Mouse (Mus musculus): ENCODE measurements around the gene Evc2. TPM values are rescaled to one million over a fixed set of nuclear protein-coding genes. Genes with fewer than 3 reads are reported as not detected.

Evc2 gene
- 2.1 and 3.4 TPM in 2 replicates for polyA plus RNA-seq (2015; fragmentation: Nextera tagmentation; extraction: Ambion mirVana)

- DNase-seq (ENCODE audit: low spot score) = peak; percentile 46
Observed at GRCm38 (mm10) chr5:37338288-37338687, at the start of gene Evc2. TSS of gene Evc2 (plus strand) at chr5:37338499.

GRCm38 (mm10) chr5:37289236-37289635, 49.1 kb upstream of the Evc2 start:
- peak; percentile 38 for DNase-seq (ENCODE audit: low spot score)

- peak; percentile 22 for DNase-seq (ENCODE audit: low spot score)
Observed at GRCm38 (mm10) chr5:37290983-37291382, 47.3 kb upstream of the Evc2 start.

DNA sequence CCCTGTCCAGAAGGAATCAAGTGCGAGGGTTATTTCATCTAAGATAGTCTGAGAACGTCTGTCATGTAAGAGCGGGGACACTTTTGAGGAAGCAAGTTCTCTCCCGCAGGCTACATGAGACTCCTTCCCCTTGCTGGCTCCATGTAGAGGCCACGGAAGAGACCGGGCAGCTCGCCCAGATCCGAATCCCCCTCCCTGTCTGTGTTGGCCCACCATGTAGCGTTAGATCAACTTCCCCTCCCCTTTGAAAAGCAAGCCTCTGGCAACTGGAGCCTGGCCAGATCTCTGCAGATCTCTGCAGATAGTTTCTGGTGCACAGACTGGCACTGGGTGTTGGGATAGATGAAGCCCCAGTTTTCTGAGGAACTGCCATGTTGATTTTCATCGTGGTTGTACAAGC, 41.6 kb upstream of the Evc2 start:
- no peak for DNase-seq (ENCODE audit: low spot score)

- DNase-seq (ENCODE audit: low spot score) = peak; percentile 37
Observed at GRCm38 (mm10) chr5:37298370-37298769, 39.9 kb upstream of the Evc2 start.

GRCm38 (mm10) chr5:37310026-37310425, 28.3 kb upstream of the Evc2 start:
- DNase-seq (ENCODE audit: low spot score) = no peak

- no peak for DNase-seq (ENCODE audit: low spot score)
Observed at GRCm38 (mm10) chr5:37312980-37313722, 25.1 kb upstream of the Evc2 start.

GRCm38 (mm10) chr5:37318715-37319114, 19.6 kb upstream of the Evc2 start:
- DNase-seq (ENCODE audit: low spot score) = no peak

DNA sequence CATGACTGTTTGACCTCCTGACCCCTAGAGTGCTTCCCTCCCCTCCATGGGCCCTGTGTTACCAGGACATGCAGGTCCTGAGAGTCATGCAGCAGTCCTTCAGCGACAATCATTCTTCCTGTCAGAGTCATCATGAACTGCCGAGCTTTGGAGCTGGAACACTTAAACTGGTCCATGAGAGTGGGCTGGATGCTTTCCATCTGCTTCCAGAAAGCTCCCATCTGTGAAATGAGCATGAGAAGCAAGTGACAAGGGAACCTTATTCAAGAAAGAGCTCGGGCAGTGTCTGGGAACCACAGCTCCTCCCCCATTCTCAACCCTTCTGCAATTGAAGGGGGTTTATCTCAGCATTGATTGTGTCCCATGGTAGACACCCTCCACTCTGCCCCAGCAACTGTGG, 18.1 kb upstream of the Evc2 start:
- no peak for DNase-seq (ENCODE audit: low spot score)

DNA sequence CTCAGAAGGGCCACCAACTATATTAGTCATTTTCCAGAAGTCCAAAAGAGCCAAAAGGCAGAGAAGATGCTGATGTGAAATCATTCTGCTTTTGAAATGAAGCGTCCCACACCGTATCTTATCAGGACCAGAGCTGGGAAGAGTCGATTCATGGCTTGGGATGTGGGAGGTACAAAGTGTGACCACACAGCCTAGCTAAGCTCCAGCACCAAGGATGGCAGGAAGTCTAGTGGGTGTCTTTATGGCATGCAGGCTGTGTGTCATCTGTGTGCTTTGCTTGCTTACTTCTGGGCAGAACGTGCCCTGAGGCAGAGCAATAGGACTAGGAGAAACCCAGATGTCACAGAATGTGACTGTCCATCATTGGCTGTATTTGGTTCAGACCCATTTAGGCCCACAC, 17.5 kb upstream of the Evc2 start:
- DNase-seq (ENCODE audit: low spot score) = no peak

DNA sequence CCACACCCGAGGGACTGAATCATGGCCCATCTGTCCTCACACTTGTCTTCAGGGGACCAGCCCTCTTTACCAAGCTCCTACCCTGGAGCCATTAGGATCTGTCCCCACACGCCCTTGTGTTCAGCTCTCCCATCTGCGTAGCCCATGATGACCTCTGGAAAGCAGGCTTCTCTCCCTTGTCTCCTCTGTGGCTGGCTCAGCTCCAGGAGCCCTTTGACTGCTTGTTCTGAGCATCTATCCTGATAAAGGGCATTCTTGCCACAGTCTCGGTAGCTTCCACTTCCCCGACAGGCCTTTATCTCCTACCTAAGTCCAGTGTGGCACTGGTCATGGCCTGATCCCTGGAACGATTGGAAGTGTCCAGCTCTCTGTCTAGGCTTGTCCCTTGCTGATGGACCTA, 11.6 kb upstream of the Evc2 start:
- no peak for DNase-seq (ENCODE audit: low spot score)

GRCm38 (mm10) chr5:37330449-37331132, 7.7 kb upstream of the Evc2 start:
- no peak for DNase-seq (ENCODE audit: low spot score)

DNA sequence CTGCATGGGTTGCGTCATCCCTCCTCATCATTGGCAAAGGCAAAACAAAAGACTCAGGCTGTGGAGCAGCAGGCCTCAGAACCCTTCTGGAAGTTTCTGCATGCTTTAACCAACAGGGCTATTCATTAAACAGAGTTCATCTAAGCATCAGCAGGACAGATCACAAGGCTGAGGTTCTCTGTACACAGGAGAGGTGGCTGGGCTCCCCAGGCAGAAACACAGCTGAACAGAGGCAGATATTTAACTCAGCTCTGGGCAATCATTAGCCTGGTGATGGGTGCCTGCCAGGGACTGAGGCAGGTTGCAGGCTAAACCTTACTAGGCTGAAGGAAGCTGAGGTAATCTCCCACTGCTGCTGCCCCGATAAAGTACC, 7.2 kb upstream of the Evc2 start:
- DNase-seq (ENCODE audit: low spot score) = no peak

- no peak for DNase-seq (ENCODE audit: low spot score)
Observed at GRCm38 (mm10) chr5:37332066-37332465, 6.2 kb upstream of the Evc2 start.

DNA sequence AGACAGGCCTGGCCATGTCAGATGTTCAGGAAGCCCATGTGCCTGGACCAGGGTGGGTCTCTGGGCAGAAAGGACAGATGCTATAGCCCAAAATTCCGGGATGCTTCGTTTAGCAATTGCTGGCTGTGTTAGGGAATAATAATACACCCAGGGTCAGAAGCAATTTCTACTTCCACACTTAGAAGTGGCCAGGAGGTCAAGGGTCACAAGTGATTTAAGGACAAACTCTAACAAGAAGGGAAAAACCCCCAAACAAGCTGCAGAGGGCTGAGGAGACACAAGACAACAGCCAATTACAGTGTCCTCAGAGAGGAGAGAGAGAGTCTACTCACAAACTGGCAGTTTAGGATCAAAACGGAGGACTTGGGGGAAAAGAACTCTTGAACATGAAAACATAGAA, 3.2 kb upstream of the Evc2 start:
- DNase-seq (ENCODE audit: low spot score) = no peak

GRCm38 (mm10) chr5:37336485-37337105, 1.7 kb upstream of the Evc2 start, which contains the start of gene Evc:
TSS of gene Evc (minus strand) at chr5:37336894.
- peak; percentile 57 for DNase-seq (ENCODE audit: low spot score)

- DNase-seq (ENCODE audit: low spot score) = no peak
Observed at GRCm38 (mm10) chr5:37337696-37338095, 603 bp upstream of the Evc2 start.

DNA sequence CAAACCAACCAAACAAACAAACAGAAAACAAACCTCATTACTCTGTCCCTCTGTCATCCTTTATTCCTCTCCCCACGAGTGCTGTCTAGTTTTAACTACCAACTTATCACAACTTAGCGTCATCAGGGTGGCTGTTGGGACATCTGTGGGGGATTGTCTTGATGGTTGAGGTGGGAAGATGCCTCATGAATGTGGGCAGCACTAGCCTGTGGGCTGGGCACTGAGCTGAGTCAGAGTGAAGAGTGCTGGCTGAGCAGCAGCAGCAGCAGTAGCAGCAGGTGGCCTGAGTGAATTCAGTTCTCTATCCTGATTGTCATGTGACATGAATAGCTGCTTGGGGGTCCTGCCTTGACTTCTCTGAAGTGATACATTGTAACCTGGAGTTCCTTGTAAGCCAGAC, 5.7 kb downstream of the Evc2 start:
- DNase-seq (ENCODE audit: low spot score) = no peak

- no peak for DNase-seq (ENCODE audit: low spot score)
Observed at GRCm38 (mm10) chr5:37351791-37352190, 13.5 kb downstream of the Evc2 start.

- peak; percentile 49 for DNase-seq (ENCODE audit: low spot score)
Observed at GRCm38 (mm10) chr5:37354385-37354784, 16.1 kb downstream of the Evc2 start.

- no peak for DNase-seq (ENCODE audit: low spot score)
Observed at GRCm38 (mm10) chr5:37356027-37356426, 17.7 kb downstream of the Evc2 start.

DNA sequence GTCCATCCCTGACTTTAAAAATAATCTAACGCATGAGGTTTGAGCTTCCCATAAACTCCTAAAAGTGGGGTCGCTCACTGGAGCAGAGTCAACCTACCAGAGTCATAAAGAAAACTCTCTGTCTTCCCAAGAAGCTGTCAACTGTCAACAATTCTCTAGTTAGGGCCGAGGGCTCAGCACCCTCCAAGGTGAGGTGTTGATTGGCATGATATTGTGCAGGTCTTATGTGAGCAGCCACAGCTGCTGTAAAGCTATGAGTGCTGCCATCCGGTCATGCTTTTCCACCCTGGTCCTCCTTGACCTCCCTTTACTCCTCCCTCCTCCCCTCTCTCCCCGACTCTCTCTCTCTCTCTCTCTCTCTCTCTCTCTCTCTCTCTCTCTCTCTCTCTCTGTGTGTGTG, 24.3 kb downstream of the Evc2 start:
- no peak for DNase-seq (ENCODE audit: low spot score)

Data from thymus, postnatal 0 days (tissue).